Mouse (Mus musculus) small intestine, adult 2 months (tissue): ENCODE results near the gene B230217C12Rik. TPM values are rescaled to one million over a fixed set of nuclear protein-coding genes. Genes with fewer than 3 reads are reported as not detected.

Source experiments
- H3K27ac ChIP-seq: fragments of 200-500 bp; 2 replicates; pipeline ENCODE4 v1.5.1; 2012; ENCODE audit warnings: low read depth, low read length, control low read depth, inconsistent platforms; ENCODE audit not compliant: insufficient read depth
- H3K27me3 ChIP-seq: fragments of 200-500 bp; 2 replicates; pipeline ENCODE4 v1.6.1; 2012; ENCODE audit warnings: mild to moderate bottlenecking, moderate library complexity, low read length, inconsistent platforms; ENCODE audit not compliant: control insufficient read depth, insufficient read depth
- H3K36me3 ChIP-seq: fragments of 200-500 bp; 2 replicates; pipeline ENCODE4 v1.6.1; 2012; ENCODE audit warnings: mild to moderate bottlenecking, low read length, control low read depth, inconsistent platforms; ENCODE audit not compliant: control insufficient read depth, insufficient read depth
- H3K4me1 ChIP-seq: fragments of 200-500 bp; 2 replicates; pipeline ENCODE4 v1.6.1; 2012; ENCODE audit warnings: low read length, inconsistent platforms, mixed read lengths; ENCODE audit not compliant: control insufficient read depth, insufficient read depth, insufficient read length
- H3K4me3 ChIP-seq: fragments of 200-500 bp; 2 replicates; pipeline ENCODE4 v1.5.1; 2012; ENCODE audit warnings: low read depth, mild to moderate bottlenecking, control low read depth, inconsistent platforms, low read length, moderate library complexity
- CTCF ChIP-seq: fragments of 200-500 bp; IDR thresholded peaks from 2 replicates; pipeline ENCODE4 v1.5.1; 2012; ENCODE audit warnings: low read depth, mild to moderate bottlenecking, control low read depth, inconsistent platforms, low read length, moderate library complexity, mixed read lengths; ENCODE audit not compliant: insufficient replicate concordance, insufficient read length; ENCODE audit errors: extremely low read depth
- POLR2A ChIP-seq: fragments of 200-500 bp; IDR thresholded peaks from 2 replicates; pipeline ENCODE4 v1.6.1; 2012; ENCODE audit warnings: low read depth, mild to moderate bottlenecking, control low read depth, inconsistent platforms, low read length, moderate library complexity
- WGBS: fragments of 180-500 bp; shearing (Covaris S2); methylation state at CpG from one replicate; pipeline ENCODE4 v1.1.7; 2018; 5-methylcytosine and 5-hydroxymethylcytosine counted together
- polyA plus RNA-seq: library from polyadenylated mRNA; depleted of rRNA; stranded (reverse); fragments of >200 nt; gene quantifications from 2 replicates; pipeline ENCODE4 v1.2.3, GENCODE M21; 2012

The B230217C12Rik gene
- polyA plus RNA-seq, 1 experiment: 0.43 TPM

GRCm38 (mm10) chr11:97837641-97838149 lies 2.9 kb upstream of the B230217C12Rik start:
- peaks cover 53% of the 10 kb centered on the region for H3K36me3 ChIP-seq
- no peak overlapping the region for H3K4me3 ChIP-seq
- WGBS: 57% methylated on average over 7 of the region's 7 CpGs
- TF ChIP-seq CTCF: no peak
- TF ChIP-seq POLR2A: no peak
- no peak overlapping the region for H3K27ac ChIP-seq
- peaks cover 6% of the 10 kb centered on the region for H3K4me1 ChIP-seq
- no peaks in the 10 kb centered on the region for H3K27me3 ChIP-seq

GRCm38 (mm10) chr11:97838779-97839440 lies 1.7 kb upstream of the B230217C12Rik start:
- Histone ChIP-seq H3K27me3 (no peaks in the 10 kb centered on the region), H3K27ac (no peak overlapping the region)
- 63% methylated on average over 10 of the region's 10 CpGs for WGBS

GRCm38 (mm10) chr11:97839441-97840134 lies 992 bp upstream of the B230217C12Rik start:
- WGBS: 68% methylated on average over 11 of the region's 11 CpGs
- no peaks in the 10 kb centered on the region for H3K27me3 ChIP-seq
- peaks cover 35% of the 10 kb centered on the region for H3K36me3 ChIP-seq
- no peak for TF ChIP-seq POLR2A
- H3K27ac ChIP-seq: no peak overlapping the region
- peaks cover 6% of the 10 kb centered on the region for H3K4me1 ChIP-seq
- H3K4me3 ChIP-seq: no peak overlapping the region

More at GRCm38 (mm10) chr11:97838779-97839440, 1.7 kb upstream of the B230217C12Rik start:
- peaks cover 6% of the 10 kb centered on the region for H3K4me1 ChIP-seq
- no peak overlapping the region for H3K4me3 ChIP-seq
- TF ChIP-seq POLR2A (no peak), CTCF (no peak)
- H3K36me3 ChIP-seq: peaks cover 42% of the 10 kb centered on the region

- WGBS: 53% methylated on average over 2 of the region's 2 CpGs
Observed at GRCm38 (mm10) chr11:97840135-97840490, 467 bp upstream of the B230217C12Rik start.

GRCm38 (mm10) chr11:97840991-97841661 lies 546 bp downstream of the B230217C12Rik start:
- Histone ChIP-seq H3K4me1 (peaks cover 4% of the 10 kb centered on the region), H3K4me3 (peak overlapping the region; percentile 53), H3K36me3 (peaks cover 21% of the 10 kb centered on the region), H3K27ac (peak overlapping the region; percentile 29; the same call in 1 of the 2 replicates), H3K27me3 (no peaks in the 10 kb centered on the region)
- TF ChIP-seq CTCF (no peak), POLR2A (no peak)
- 14% methylated on average over 22 of the region's 22 CpGs for WGBS

More at GRCm38 (mm10) chr11:97840135-97840490, 467 bp upstream of the B230217C12Rik start:
- TF ChIP-seq CTCF: no peak
- no peak for TF ChIP-seq POLR2A
- peaks cover 30% of the 10 kb centered on the region for H3K36me3 ChIP-seq
- peaks cover 6% of the 10 kb centered on the region for H3K4me1 ChIP-seq
- no peaks in the 10 kb centered on the region for H3K27me3 ChIP-seq
- no peak overlapping the region for H3K4me3 ChIP-seq
- no peak overlapping the region for H3K27ac ChIP-seq

GRCm38 (mm10) chr11:97842001-97842400 lies 1.4 kb downstream of the B230217C12Rik start:
- H3K4me3 ChIP-seq: no peak overlapping the region
- no peak overlapping the region for H3K27ac ChIP-seq
- no peaks in the 10 kb centered on the region for H3K27me3 ChIP-seq
- H3K36me3 ChIP-seq: peaks cover 14% of the 10 kb centered on the region
- peaks cover 4% of the 10 kb centered on the region for H3K4me1 ChIP-seq
- TF ChIP-seq CTCF (no peak), POLR2A (no peak)
- 83% methylated on average over 4 of the region's 4 CpGs for WGBS

- TF ChIP-seq CTCF (no peak), POLR2A (no peak)
- Histone ChIP-seq H3K27ac (peak overlapping the region; percentile 31; the same call in 1 of the 2 replicates), H3K27me3 (no peaks in the 10 kb centered on the region), H3K4me1 (no peaks in the 10 kb centered on the region), H3K4me3 (no peak overlapping the region), H3K36me3 (no peaks in the 10 kb centered on the region)
- 15% methylated on average over 6 of the region's 6 CpGs for WGBS
Observed at GRCm38 (mm10) chr11:97850367-97850766, 9.8 kb downstream of the B230217C12Rik start.
